Mouse (Mus musculus) ES-E14 (cell line): Measurements from ENCODE around the gene Ptpru.

Experiments
- CHD2 ChIP-seq: IDR thresholded peaks from 2 replicates; pipeline ENCODE4 v1.6.1; 2014; ENCODE audit warnings: mild to moderate bottlenecking, low read depth, low read length, inconsistent platforms
- MAFK ChIP-seq: IDR thresholded peaks from 2 replicates; pipeline ENCODE4 v1.6.1; 2014; ENCODE audit warnings: mild to moderate bottlenecking, low read depth, low read length, inconsistent platforms; ENCODE audit not compliant: insufficient read depth
- ZC3H11A ChIP-seq: IDR thresholded peaks from 2 replicates; pipeline ENCODE4 v1.6.1; 2012; ENCODE audit warnings: low read depth, mild to moderate bottlenecking, inconsistent platforms, low read length, borderline replicate concordance
- ZNF384 ChIP-seq: IDR thresholded peaks from 2 replicates; pipeline ENCODE4 v1.6.1; 2012; ENCODE audit warnings: low read depth, low read length, inconsistent platforms

DNA sequence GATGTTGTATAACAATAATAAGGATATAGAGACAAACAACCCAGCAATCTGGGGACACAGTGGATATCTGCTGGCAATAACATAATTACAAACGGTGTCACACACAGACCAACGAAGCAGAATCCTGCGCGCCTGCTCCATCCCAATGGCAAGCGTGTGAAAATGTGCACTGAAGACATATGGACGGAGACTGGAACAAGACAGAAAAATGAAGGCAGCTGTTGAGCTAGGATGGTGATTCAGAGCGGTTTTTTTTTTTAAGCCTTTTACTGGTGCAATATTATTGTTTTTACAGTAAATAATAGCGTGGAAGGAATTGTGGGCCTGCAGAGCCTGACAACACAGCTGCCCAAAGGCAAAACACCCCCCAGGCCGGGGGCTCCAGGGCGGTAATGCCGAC, 25.6 kb downstream of the Ptpru start:
- TF ChIP-seq MAFK (no peak), ZNF384 (no peak), CHD2 (no peak), ZC3H11A (no peak)
